Mouse (Mus musculus): ENCODE data around the gene Btk.

The Btk gene

DNA sequence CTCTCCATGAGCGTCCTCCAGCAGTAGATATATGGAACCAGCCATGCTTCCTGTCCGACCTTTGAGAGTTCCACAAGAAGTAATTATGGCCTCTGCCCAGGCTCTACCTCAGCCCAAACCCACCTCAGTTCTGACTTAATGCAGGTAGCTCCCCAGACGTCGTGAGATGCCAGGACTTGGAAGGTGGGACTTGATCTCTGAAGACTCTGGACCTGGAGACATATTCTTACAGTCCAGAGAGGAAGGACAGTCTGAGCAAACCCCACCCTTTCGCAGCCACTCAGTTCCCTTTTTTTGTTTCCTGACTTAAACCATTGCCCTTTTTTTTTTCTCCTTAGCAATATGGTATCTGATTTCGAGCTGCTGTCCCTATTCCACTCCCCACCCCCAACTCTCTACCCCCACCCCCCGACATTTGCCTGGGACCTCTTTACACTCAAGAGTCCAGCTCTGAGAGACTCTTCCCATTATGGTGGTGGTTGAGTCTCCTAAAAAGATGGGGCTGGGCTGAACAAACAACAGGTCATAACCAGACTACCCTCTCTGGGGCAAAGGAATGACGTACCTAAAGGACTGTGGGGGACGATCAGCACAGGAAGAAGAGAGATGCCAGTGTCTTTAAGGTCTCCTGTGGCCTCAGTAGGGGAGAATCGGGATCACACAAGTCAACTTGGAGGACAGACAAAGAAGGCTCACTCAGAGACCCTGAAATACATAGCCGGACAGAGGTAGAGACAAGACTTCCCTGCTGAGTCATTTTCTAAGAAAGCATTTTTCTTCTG lies at the start of gene Btk:
TSS of gene Btk (minus strand) at position 683 of the 782 bp plus-strand sequence.
- ChIA-PET POLR2A (interaction anchor here in 2 of 4 experiments (1.1 to 11.3 kb wide), 6 partner anchors 12 to 135 kb away, joined by 3 to 264 read pairs (median 34); partner anchors contain the start of genes Gla (in 2 of the 2) and Hnrnph2 (in 2 of the 2)), CTCF (interaction anchor here in 1 of 4 experiments (0.8 to 1.0 kb wide), 3 partner anchors 26 to 336 kb away, joined by 3 read pairs; no protein-coding TSS in a partner anchor)

DNA sequence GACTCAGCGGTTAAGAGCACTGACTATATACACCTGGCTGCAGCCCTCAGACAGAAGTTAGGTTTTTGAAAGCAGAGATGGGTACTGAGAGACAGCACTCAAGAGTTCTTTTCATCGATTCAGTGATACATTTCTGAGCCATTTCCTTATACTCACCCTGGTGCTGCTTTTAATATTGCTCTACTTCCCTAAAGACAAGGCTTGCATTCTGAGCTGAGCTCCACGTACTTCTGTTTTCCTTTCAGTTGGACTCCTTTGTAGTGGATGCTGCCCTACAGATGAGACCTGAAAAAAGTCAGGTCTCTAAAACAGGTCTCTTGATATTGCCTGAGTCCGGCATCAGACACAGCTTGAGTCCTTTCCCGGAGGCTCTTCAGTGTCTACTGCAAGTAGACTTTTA lies 49.3 kb upstream of the Btk start:
- CTCF ChIA-PET = interaction anchor here in 1 of 4 experiments (0.7 kb wide), 1 partner anchor 55 kb away, joined by 4 read pairs; no protein-coding TSS in a partner anchor
- POLR2A ChIA-PET = interaction anchor here in 1 of 4 experiments (0.6 kb wide), 1 partner anchor 91 kb away, joined by 3 read pairs; the partner anchor contains the start of gene Timm8a1

DNA sequence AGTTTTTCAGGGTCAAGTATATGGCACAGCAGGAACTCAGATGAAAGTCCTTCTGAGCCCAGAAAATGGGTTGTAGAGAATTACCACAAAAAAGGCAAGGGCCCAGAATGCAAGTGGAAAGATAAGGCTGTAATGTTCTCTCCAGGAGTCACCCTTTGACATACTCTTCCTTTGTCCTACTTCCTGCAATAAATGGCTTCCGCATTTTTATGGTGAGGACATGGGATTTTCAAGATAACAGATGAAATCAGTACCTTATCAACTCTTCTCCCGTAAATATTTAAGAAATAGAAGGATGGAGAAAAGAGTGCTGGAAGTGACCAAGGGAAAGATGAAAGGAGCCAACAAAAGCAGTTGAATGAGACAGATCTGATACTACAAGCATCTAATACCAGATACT lies 44.8 kb upstream of the Btk start:
- POLR2A ChIA-PET = interaction anchor here in 2 of 4 experiments (0.6 to 1.0 kb wide), 2 partner anchors 43 to 111 kb away, joined by 5 read pairs; partner anchors contain the start of gene Rpl36a (in 1 of the 2)
- CTCF ChIA-PET = no interaction called here

DNA sequence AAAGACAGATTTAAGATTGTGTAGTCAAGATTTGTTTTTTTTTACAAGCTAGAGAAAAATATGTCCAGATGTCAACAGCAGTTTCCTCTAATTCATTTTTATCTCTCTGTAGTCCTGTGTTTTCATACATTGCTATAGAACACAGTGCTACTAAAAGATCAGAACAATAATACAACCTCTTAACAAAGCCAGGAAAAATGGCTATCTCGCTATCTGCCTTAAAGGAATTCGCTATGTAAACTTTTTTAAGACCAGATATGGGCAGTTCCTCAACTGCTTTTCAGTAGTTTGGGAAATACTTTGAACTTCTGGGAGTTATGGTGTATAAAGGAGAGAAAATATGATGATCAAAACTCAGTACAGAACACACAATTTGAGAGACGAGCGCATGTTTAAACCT lies 40.0 kb upstream of the Btk start:
- ChIA-PET POLR2A (interaction anchor here in 2 of 4 experiments (0.8 to 5.2 kb wide), 3 partner anchors 9 to 37 kb away, joined by 3 to 31 read pairs (median 5); partner anchors contain the start of gene Rpl36a (in 1 of the 2)), CTCF (no interaction called here)

DNA sequence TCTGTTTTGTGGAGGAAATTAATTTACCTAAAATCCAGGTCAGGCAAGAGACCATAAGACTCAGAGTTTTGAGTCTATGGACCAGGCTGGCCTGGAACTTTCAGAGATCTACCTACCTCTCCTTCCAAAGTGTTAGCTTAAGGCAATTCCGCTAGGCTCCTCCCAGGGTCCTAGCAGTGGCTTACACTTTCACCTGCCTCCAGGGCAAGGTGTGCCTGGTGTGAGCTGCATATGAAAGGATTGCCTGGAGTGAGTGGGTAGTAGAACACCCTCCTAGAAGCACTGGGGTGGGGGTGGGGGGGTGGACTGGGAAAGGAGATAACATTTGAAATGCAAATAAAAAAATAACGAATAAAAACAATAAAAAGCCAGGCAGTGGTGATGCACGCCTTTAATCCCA lies 38.3 kb upstream of the Btk start:
- ChIA-PET CTCF (interaction anchor here in 1 of 4 experiments (0.6 kb wide), 1 partner anchor 333 kb away, joined by 4 read pairs; no protein-coding TSS in a partner anchor), POLR2A (interaction anchor here in 3 of 4 experiments (0.6 to 5.2 kb wide), 11 partner anchors 9 to 97 kb away, joined by 3 to 31 read pairs (median 4); partner anchors contain the start of genes Rpl36a (in 3 of the 3), Armcx1 (in 1 of the 3), Gla (in 1 of the 3) and Hnrnph2 (in 1 of the 3))

DNA sequence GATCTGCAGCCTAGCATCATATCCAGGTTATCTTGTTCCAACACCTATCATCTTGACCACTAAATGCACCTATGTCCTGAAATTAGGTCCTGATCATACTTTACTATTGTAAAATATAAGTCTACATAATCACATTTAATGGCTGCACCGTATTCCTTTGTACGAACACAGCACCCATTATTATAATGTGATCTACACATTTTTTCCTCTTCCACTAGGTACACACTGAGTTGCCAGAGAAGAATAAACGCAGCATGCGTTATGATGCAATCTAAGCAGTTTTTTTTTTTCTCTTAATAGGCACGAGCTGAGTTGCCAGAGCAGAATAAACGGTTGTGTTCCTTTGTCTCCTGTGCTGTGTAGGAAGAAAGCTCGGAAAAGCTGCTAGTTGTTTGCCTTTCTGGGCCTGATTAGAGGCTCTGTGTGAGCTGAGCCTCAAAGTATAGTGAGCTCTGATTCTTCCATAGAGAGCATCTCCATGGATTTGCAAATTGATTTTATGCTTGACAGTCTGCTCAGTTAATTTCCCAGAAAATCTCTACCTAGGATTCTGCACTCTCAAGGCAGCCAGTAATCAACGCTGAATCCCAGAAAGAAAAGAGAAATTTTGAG lies 37.0 kb upstream of the Btk start:
- CTCF ChIA-PET = no interaction called here
- POLR2A ChIA-PET = interaction anchor here in 3 of 4 experiments (0.6 to 5.2 kb wide), 12 partner anchors 8 to 98 kb away, joined by 3 to 31 read pairs (median 7); partner anchors contain the start of genes Rpl36a (in 3 of the 3), Armcx1 (in 1 of the 3), Gla (in 1 of the 3) and Hnrnph2 (in 1 of the 3)

DNA sequence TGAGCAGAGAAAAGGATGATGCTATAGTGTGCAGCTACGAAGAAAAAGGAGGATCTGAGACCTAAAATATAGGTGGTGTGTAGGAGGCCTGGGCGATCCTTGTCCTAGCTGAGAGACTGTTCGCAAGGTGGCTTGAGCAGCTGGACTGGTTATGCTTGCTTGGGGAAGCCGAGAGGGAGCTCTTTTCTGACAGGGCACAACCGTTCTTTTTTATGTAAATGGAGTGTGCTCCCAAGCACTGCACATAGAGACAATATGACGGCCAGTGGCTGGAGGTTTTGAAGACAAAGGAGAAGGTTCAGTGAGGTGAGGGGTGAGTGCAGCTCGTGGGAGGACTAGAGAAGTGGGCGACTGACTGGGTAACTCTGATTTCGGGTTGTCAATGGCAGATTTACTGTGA lies 36.3 kb upstream of the Btk start:
- CTCF ChIA-PET = no interaction called here
- POLR2A ChIA-PET = interaction anchor here in 3 of 4 experiments (0.6 to 5.2 kb wide), 9 partner anchors 9 to 98 kb away, joined by 3 to 31 read pairs (median 8); partner anchors contain the start of genes Rpl36a (in 3 of the 3), Armcx1 (in 1 of the 3), Gla (in 1 of the 3) and Hnrnph2 (in 1 of the 3)

DNA sequence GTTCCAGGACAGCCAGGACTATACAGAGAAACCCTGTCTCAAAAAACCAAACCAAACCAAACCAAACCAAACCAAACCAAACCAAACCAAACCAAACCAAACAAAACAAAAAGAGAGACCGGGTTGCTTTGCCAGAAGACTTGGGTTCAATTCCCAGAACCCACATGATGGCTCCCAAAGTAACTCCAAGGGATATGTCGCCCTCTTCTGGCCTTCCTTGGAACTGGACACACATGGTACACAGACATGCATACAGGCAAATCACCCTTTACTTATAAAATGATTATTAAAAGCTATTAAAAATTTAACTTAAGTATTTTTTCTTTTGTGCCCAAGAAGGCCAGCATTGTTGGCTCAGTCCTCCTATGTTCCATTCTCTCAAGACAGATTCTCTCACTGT lies 30.9 kb upstream of the Btk start:
- CTCF ChIA-PET = interaction anchor here in 1 of 4 experiments (0.6 kb wide), 1 partner anchor 64 kb away, joined by 3 read pairs; no protein-coding TSS in a partner anchor

DNA sequence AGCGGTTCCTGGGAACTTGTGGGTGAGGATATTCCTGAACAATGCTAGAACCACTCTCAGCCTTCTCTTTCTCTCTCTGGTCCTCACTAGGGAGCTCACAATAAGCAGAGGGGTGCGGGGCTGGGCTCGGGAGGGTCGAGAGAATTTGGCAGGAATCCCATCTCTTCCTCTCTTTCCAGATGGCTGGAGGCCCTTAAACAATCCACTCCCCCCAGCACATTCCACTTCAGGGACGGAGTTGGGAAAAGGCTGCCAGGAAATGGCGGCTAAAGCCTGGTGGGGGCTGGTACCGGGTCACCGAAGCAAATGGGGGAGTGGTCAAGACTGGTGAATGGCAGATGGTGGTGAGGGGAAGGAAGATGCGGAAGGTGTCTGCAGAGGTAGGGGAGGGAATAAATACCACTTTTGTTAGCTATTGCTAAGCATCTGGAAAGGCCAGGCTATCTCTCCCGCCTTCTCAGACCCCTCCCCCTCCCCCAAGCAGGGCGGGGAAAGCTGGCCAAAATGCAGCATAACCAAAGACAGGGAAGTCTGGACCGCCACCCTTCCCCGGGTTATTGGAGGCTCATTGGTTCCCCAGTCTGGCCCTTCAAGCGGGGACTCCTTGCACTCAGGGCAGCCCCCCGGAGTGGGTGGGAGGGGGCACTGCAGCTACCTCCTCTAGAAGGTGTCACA lies 29.1 kb upstream of the Btk start:
- ChIA-PET POLR2A (interaction anchor here (0.5 to 9.7 kb wide), 27 partner anchors 8 to 796 kb away, joined by 3 to 148 read pairs (median 5); partner anchors contain the start of genes Rpl36a (in 4 of the 4), Armcx1 (in 3 of the 4), Gla (in 3 of the 4) and Hnrnph2 (in 3 of the 4)), CTCF (interaction anchor here in 2 of 4 experiments (1.0 to 1.2 kb wide), 4 partner anchors 12 to 294 kb away, joined by 3 to 4 read pairs (median 3); partner anchors contain the start of genes Gla (in 1 of the 2), Hnrnph2 (in 1 of the 2) and Rpl36a (in 1 of the 2))

More for the DNA sequence above, 30.9 kb upstream of the Btk start:
- POLR2A ChIA-PET = interaction anchor here in 3 of 4 experiments (0.6 to 9.7 kb wide), 8 partner anchors 9 to 482 kb away, joined by 3 to 148 read pairs (median 14); partner anchors contain the start of genes Rpl36a (in 2 of the 3), Armcx1 (in 1 of the 3), Btk (in 1 of the 3) and Gla (in 1 of the 3)

DNA sequence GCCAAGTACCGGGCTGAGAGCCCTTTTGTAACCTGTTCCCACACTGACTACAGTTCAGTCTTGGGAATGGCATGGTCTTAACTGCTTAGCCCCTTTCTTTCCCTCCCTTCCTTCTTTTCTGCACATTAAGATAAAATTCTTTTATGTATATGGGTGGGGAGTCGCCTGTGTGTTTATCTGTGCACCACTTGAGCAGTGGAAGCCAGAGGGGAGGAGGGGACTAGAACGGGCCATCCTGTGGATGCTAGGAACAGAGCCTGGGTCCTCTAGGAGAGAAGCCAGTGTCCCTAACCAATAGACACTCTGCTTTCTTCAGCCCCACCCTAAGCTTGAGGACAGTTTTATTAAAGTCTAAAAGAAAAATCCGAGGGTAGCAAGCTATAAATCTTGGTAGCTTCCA lies 27.6 kb upstream of the Btk start:
- POLR2A ChIA-PET = interaction anchor here in 3 of 4 experiments (0.7 to 9.7 kb wide), 11 partner anchors 8 to 107 kb away, joined by 6 to 148 read pairs (median 22); partner anchors contain the start of genes Rpl36a (in 3 of the 3), Armcx1 (in 2 of the 3), Gla (in 2 of the 3) and Hnrnph2 (in 2 of the 3)
- CTCF ChIA-PET = interaction anchor here in 1 of 4 experiments (0.7 kb wide), 1 partner anchor 183 kb away, joined by 6 read pairs; no protein-coding TSS in a partner anchor

DNA sequence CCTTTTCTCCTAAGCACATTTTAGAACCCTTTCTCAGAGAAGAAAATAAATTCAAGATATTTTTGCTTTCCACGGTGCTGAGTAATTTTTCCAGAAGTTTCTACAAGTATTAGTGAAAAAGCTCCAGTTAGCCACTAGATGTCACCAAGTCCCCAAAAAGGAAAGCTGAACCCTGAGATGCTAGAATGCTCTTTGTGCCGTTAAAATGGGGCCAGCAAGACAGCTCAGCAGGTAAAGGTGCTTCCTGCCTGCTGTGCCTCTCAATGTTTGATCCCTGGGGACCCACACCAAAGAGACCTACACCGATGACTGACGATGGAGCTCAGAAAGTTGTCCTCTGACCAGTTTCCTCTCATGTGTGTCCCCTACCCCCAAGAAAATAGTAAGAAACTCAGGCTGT lies 26.1 kb upstream of the Btk start:
- ChIA-PET POLR2A (interaction anchor here (0.5 to 9.7 kb wide), 13 partner anchors 9 to 109 kb away, joined by 3 to 148 read pairs (median 5); partner anchors contain the start of genes Rpl36a (in 3 of the 4), Gla (in 2 of the 4), Hnrnph2 (in 2 of the 4) and Armcx1 (in 1 of the 4)), CTCF (interaction anchor here in 3 of 4 experiments (0.6 to 1.4 kb wide), 7 partner anchors 9 to 421 kb away, joined by 3 to 13 read pairs (median 4); partner anchors contain the start of genes Gla (in 1 of the 3) and Hnrnph2 (in 1 of the 3))

DNA sequence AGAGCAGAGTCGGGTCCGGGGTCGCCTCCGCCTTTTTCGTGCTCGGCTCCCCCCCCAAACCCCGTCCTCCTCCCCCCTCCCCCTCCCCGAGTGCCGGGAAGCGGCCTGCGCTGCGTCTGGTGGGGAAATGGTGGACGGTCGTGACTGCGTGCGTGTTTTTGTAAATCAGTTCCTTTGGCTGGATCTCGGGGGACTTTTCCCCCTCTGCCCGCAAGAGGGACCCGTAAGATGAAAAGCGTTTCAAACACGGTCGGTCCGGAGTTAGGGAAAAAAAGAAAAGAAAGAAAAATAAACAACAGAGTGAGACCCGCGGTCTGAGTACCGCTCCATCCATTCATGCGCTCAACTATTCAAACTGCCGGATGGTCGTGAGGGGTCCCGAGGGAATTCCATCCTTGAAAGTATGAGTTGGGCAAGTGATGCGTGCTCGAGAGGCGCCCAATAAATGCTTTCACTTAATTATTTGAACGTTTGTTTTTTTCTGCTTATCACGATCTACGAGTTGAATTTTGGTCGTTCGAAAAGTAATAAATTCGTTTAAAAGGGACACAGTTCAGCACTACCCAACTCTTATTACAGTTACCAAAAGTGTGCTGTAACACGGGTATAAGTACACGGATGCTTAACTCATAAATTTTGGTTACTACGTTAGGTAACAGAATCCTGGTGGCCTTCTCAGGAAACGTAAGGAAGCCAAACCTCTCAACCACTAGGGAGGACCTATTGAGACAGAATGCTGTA lies 18.2 kb upstream of the Btk start:
- CTCF ChIA-PET = interaction anchor here in 2 of 4 experiments (1.0 to 1.6 kb wide), 5 partner anchors 7 to 60 kb away, joined by 3 to 7 read pairs (median 5); partner anchors contain the start of genes Rpl36a (in 2 of the 2) and Timm8a1 (in 1 of the 2)

DNA sequence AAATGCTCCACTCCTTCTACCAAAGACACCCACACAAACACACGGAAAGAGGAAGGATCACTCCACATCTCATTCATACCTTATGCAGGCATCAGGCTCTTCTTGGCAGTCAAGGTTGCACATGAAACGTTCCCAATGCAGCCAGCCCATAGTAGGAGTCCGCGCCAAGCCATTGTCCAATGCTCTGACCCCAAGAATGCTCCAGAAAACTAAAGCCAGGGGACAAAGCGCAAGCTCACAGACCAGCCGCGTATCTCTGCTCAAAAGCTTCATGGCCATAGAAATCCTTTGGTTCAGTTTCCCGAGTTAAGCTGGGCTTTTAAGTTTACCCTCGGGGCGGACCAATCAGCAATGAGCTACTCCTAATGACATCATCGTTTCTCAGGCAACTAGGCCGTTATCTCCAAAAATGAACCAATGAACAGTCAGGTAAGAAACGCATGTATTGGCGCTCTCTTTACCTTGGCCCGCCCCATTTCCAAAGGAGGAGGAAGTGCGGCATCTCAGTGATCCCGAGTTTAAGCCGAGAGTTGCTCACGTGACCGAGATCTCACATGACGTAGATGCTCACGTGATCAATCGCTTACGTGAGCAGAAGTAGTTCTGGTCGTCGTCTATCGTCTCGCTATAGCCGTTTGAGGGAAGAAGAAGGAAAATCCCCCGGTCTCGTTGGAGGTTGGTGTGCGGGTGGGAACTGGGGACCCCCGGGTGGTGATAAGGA lies 17.4 kb upstream of the Btk start, which contains the start of the genes Gla and Hnrnph2:
TSS of gene Gla (minus strand) at position 467 of the 721 bp plus-strand sequence.
TSS of gene Hnrnph2 (plus strand) at position 521 of the 721 bp plus-strand sequence.
- CTCF ChIA-PET = interaction anchor here in 2 of 4 experiments (1.0 to 1.6 kb wide), 6 partner anchors 8 to 59 kb away, joined by 3 to 7 read pairs (median 5); partner anchors contain the start of genes Rpl36a (in 2 of the 2) and Timm8a1 (in 1 of the 2)
- POLR2A ChIA-PET = interaction anchor here (0.6 to 2.2 kb wide), 43 partner anchors 8 to 670 kb away, joined by 3 to 264 read pairs (median 4); partner anchors contain the start of genes Rpl36a (in 4 of the 4), Timm8a1 (in 3 of the 4), Armcx1 (in 2 of the 4) and Btk (in 2 of the 4)

More for the DNA sequence above, 18.2 kb upstream of the Btk start:
- POLR2A ChIA-PET = interaction anchor here (0.6 to 2.2 kb wide), 37 partner anchors 8 to 670 kb away, joined by 3 to 264 read pairs (median 7); partner anchors contain the start of genes Rpl36a (in 4 of the 4), Timm8a1 (in 3 of the 4), Armcx1 (in 2 of the 4) and Btk (in 2 of the 4)

DNA sequence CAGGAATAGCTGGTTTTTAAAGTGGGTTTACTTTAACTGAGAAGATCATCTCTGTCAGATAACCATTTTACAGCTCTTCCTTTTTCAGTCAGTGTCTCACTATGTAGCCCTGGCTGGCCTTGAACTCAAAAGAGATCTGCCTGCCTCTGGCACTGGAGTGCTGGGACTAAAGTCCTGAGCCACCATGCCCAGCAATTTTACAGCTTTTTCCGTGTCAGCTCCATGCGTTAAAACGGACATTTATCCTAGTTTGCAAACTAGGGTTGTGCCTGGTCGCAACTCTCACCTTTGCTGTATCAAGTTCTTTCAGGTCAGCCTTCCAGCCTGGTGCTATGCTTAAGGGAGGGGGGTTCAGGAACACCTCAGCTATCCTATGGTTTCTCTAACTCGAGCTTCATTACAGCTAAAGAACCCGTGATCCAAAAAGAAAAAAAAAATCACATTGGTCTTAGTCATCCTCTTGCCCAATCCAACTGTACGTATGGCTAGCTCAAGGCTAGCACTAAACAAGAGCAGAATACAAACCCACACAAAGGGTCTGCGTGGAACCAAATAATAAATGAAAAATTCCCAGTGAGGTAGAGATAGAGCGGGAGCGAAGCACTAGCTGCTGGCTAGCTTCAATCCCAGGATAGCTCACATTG lies 16.7 kb upstream of the Btk start:
- POLR2A ChIA-PET = interaction anchor here (0.6 to 2.2 kb wide), 39 partner anchors 9 to 669 kb away, joined by 3 to 264 read pairs (median 6); partner anchors contain the start of genes Rpl36a (in 4 of the 4), Timm8a1 (in 3 of the 4), Armcx1 (in 2 of the 4) and Btk (in 2 of the 4)

More for the DNA sequence above, 16.7 kb upstream of the Btk start:
- CTCF ChIA-PET = interaction anchor here in 3 of 4 experiments (0.6 to 1.6 kb wide), 7 partner anchors 9 to 87 kb away, joined by 3 to 7 read pairs (median 5); partner anchors contain the start of genes Rpl36a (in 2 of the 3) and Timm8a1 (in 1 of the 3)

All from embryonic stem cell, embryonic (primary cell).